Mouse (Mus musculus) subcutaneous adipose tissue, adult 2 months (tissue): Measurements from ENCODE around the gene Gm42906. TPM values are rescaled to one million over a fixed set of nuclear protein-coding genes. Genes with fewer than 3 reads are reported as not detected.

Experiments
- polyA plus RNA-seq: library from polyadenylated mRNA; depleted of rRNA; stranded (reverse); fragments of >200 nt; gene quantifications from 2 replicates; pipeline ENCODE4 v1.2.3, GENCODE M21; 2012; ENCODE audit warnings: low replicate concordance; rRNA removed

The Gm42906 gene
- polyA plus RNA-seq, result not detected in 2 replicates

DNA sequence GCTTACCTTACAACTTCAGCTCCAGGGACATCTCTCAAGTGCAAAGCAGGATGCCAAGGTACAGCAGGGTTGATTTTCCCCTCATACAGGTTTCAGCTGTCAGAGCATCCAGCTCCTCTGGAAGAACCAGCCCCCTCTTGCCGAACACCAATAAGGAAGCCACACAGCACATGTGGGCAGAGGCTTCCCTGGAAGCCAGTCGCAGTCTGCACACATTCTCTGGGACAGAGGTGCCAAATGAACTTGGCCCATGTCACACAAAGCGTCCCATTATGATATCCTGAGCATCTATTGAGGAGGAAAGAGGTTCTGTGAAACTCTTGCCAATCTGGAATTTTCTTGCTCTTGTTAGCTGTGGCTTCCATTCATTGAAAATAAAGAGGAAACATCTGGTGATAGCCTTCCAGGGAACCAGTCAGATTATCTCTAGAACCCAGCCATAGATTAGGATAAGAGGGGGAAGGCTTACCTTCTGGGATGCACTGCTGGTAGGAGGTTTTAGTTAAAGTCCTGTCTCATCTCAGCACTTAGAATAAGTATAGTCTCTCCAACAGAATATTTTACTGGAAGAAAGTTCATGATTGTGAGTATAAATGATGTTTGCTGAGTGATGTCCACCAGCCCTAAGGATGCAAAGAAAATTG, at the start of gene Gm42906:
Gene Gm42906 (minus strand): TSS at position 51 of the 644 bp plus-strand sequence.

DNA sequence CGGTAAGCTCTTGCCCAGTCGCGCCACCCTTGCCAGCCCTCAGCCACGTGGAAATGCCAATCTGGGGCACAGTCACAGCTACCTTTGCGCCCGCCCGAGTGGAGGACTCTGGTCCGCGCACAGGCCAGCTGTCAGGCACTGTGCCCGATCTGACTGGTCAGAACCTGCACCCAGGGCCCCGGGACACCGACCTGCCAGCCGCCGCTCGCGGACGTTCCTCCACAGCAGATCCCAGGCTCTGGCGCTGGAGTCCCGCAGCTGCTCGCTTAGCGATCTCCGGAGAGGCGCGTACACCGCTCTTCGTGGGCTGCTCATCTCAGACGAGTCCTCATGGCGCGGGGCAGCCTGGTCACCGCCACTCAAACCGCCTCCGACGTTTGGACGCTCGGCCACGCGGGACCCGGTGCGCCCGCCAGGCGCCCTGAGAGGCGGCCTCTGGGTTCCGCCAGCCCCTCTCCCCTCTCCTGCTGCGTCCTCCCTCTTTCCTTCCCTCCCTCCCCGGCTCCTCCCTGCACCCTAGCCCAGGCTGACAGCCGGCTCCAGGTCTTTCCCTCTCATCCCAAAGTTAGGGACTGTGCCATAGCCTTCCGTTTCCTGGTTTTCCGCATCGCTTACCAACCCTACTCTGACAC, 194.4 kb downstream of the Gm42906 start, which contains the start of gene Stard13:
Gene Stard13 (minus strand): TSS at position 437 of the 632 bp plus-strand sequence.

Other genes with a start within 250 kb of the Gm42906 start
- 17.4 and 21.2 TPM in 2 replicates for gene Stard13, start 194.3 kb downstream of the Gm42906 start, polyA plus RNA-seq
- not detected in 2 replicates for gene Vmn2r18, start 177.9 kb upstream of the Gm42906 start, polyA plus RNA-seq
- 6.9 and 14.2 TPM in 2 replicates for gene Rfc3, start 223.1 kb upstream of the Gm42906 start, polyA plus RNA-seq